Mouse (Mus musculus): ENCODE measurements around the gene Mon2.

DNA sequence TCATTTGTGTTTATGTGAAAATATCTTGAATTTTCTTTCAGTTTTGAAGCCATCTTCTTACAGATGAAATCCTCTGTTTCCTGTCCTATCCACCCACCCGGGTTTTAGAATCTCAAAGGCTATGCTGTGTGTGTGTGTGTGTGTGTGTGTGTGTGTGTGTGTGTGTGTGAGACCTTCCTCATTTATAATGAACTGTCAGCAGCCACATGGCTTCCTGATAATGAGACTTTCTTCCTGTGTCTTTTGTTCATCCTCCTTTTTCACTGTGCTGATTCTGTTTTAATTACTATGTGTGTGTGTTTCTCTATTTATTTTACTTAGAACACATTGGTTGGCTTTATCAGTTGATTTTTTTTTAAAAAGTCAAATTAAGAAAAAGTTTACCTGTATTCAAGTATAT is 25.0 kb upstream of the Mon2 start:
- TF ChIP-seq CTCF (IDR thresholded peaks at IDR 0.05; ENCODE audit: low read depth, low read length) (no peak), POLR2A (IDR thresholded peaks at IDR 0.05; ENCODE audit: borderline replicate concordance, low read depth, low read length) (no peak)

Measured in bone marrow macrophage, adult 2 months (primary cell).